Mouse (Mus musculus): ENCODE data around the gene 9630041A04Rik.

The 9630041A04Rik gene

GRCm38 (mm10) chr9:101918771-101919170 is 57.1 kb downstream of the 9630041A04Rik start:
- in situ Hi-C loops (cut with MboI, MseI) = no loop called here

- in situ Hi-C loops (cut with MboI, MseI) = no loop called here
These were observed 57.7 kb downstream of the 9630041A04Rik start for GRCm38 (mm10) chr9:101919324-101919723.

GRCm38 (mm10) chr9:101922846-101923245 is 61.2 kb downstream of the 9630041A04Rik start:
- in situ Hi-C loops (cut with MboI, MseI) = no loop called here

- in situ Hi-C loops (cut with MboI, MseI) = no loop called here
These were observed 63.2 kb downstream of the 9630041A04Rik start for GRCm38 (mm10) chr9:101924829-101925228.

- in situ Hi-C loops (cut with MboI, MseI) = no loop called here
These were observed 72.4 kb downstream of the 9630041A04Rik start for GRCm38 (mm10) chr9:101933946-101934573.

GRCm38 (mm10) chr9:101934887-101935286 is 73.2 kb downstream of the 9630041A04Rik start:
- in situ Hi-C loops (cut with MboI, MseI) = no loop called here

- in situ Hi-C loops (cut with MboI, MseI) = no loop called here
These were observed 76.4 kb downstream of the 9630041A04Rik start for GRCm38 (mm10) chr9:101938066-101938465.

- in situ Hi-C loops (cut with MboI, MseI) = no loop called here
These were observed 77.4 kb downstream of the 9630041A04Rik start for GRCm38 (mm10) chr9:101939006-101939405.

- in situ Hi-C loops (cut with MboI, MseI) = loop anchor here (5.0 kb wide), 1 partner anchor 52 kb away; no protein-coding TSS in a partner anchor
These were observed 78.5 kb downstream of the 9630041A04Rik start for GRCm38 (mm10) chr9:101940182-101940581.

- in situ Hi-C loops (cut with MboI, MseI) = loop anchor here (5.0 kb wide), 1 partner anchor 50 kb away; no protein-coding TSS in a partner anchor
These were observed 80.5 kb downstream of the 9630041A04Rik start for GRCm38 (mm10) chr9:101942058-101942669.

- in situ Hi-C loops (cut with MboI, MseI) = no loop called here
These were observed 83.7 kb downstream of the 9630041A04Rik start for GRCm38 (mm10) chr9:101945326-101945725.

GRCm38 (mm10) chr9:101945814-101946213 is 84.2 kb downstream of the 9630041A04Rik start:
- in situ Hi-C loops (cut with MboI, MseI) = no loop called here

GRCm38 (mm10) chr9:101950101-101950500 is 88.5 kb downstream of the 9630041A04Rik start:
- in situ Hi-C loops (cut with MboI, MseI) = loop anchor here (25.0 kb wide), 1 partner anchor 1012 kb away; no protein-coding TSS in a partner anchor

- in situ Hi-C loops (cut with MboI, MseI) = loop anchor here (25.0 kb wide), 1 partner anchor 1008 kb away; no protein-coding TSS in a partner anchor
These were observed 92.9 kb downstream of the 9630041A04Rik start for GRCm38 (mm10) chr9:101954529-101954928.

GRCm38 (mm10) chr9:101956228-101956627 is 94.6 kb downstream of the 9630041A04Rik start:
- in situ Hi-C loops (cut with MboI, MseI) = loop anchor here (25.0 kb wide), 1 partner anchor 1006 kb away; no protein-coding TSS in a partner anchor

- in situ Hi-C loops (cut with MboI, MseI) = loop anchor here (25.0 kb wide), 1 partner anchor 990 kb away; no protein-coding TSS in a partner anchor
These were observed 110.2 kb downstream of the 9630041A04Rik start for GRCm38 (mm10) chr9:101971806-101972205.

GRCm38 (mm10) chr9:101972314-101972713 is 110.7 kb downstream of the 9630041A04Rik start:
- in situ Hi-C loops (cut with MboI, MseI) = loop anchor here (25.0 kb wide), 1 partner anchor 990 kb away; no protein-coding TSS in a partner anchor

GRCm38 (mm10) chr9:101976884-101977465 is 115.3 kb downstream of the 9630041A04Rik start:
- in situ Hi-C loops (cut with MboI, MseI) = no loop called here

GRCm38 (mm10) chr9:101981161-101981560 is 119.5 kb downstream of the 9630041A04Rik start:
- in situ Hi-C loops (cut with MboI, MseI) = no loop called here

- in situ Hi-C loops (cut with MboI, MseI) = no loop called here
These were observed 120.7 kb downstream of the 9630041A04Rik start for GRCm38 (mm10) chr9:101982378-101982777.

- in situ Hi-C loops (cut with MboI, MseI) = no loop called here
These were observed 125.3 kb downstream of the 9630041A04Rik start for GRCm38 (mm10) chr9:101986910-101987309.

- in situ Hi-C loops (cut with MboI, MseI) = loop anchor here (5.0 kb wide), 1 partner anchor 48 kb away; no protein-coding TSS in a partner anchor
These were observed 128.4 kb downstream of the 9630041A04Rik start for GRCm38 (mm10) chr9:101990032-101990431.
